Mouse (Mus musculus) intestine, embryonic 15.5 days (tissue): ENCODE data around the gene Sec22c. TPM values are rescaled to one million over a fixed set of nuclear protein-coding genes. Genes with fewer than 3 reads are reported as not detected.

ENCODE experiments used
- ATAC-seq: fragments of 200-750 bp; cut with Nextera tagmentation; 2 replicates; pipeline ENCODE4 v1.8.0; 2017; ENCODE audit warnings: moderate TSS enrichment, moderate library complexity
- H3K27ac ChIP-seq: fragments of 300-500 bp; sonication (generic); 2 replicates; pipeline ENCODE4 v1.5.1; 2015; ENCODE audit warnings: mild to moderate bottlenecking, inconsistent platforms
- H3K27me3 ChIP-seq: fragments of 300-500 bp; sonication (generic); replicated peaks from 2 replicates; pipeline ENCODE4 v1.6.1; 2015; ENCODE audit warnings: inconsistent platforms
- H3K36me3 ChIP-seq: fragments of 300-500 bp; sonication (generic); 2 replicates; pipeline ENCODE4 v1.6.1; 2015; ENCODE audit warnings: inconsistent platforms
- H3K4me1 ChIP-seq: fragments of 300-500 bp; sonication (generic); replicated peaks from 2 replicates; pipeline ENCODE4 v1.6.1; 2015; ENCODE audit warnings: inconsistent platforms
- H3K4me2 ChIP-seq: fragments of 300-500 bp; sonication (generic); replicated peaks from 2 replicates; pipeline ENCODE4 v1.6.1; 2015; ENCODE audit warnings: mild to moderate bottlenecking, inconsistent platforms
- H3K4me3 ChIP-seq: fragments of 300-500 bp; sonication (generic); replicated peaks from 2 replicates; pipeline ENCODE4 v1.5.1; 2015; ENCODE audit warnings: inconsistent platforms
- H3K9ac ChIP-seq: fragments of 300-500 bp; sonication (generic); 2 replicates; pipeline ENCODE4 v1.6.1; 2015; ENCODE audit warnings: inconsistent platforms
- H3K9me3 ChIP-seq: fragments of 300-500 bp; sonication (generic); 2 replicates; pipeline ENCODE4 v1.6.1; 2016; ENCODE audit warnings: inconsistent platforms
- WGBS: fragments of 180-500 bp; shearing (Covaris S2); methylation state at CpG from one replicate; pipeline ENCODE4 v1.1.7; 2015; 5-methylcytosine and 5-hydroxymethylcytosine counted together
- polyA plus RNA-seq: library from polyadenylated mRNA; unstranded; fragments of >200 nt; fragmentation: Nextera tagmentation; extraction: Ambion mirVana; gene quantifications from 2 replicates; pipeline ENCODE4 v1.2.1, GENCODE M21; 2015

The Sec22c gene
- polyA plus RNA-seq, 1 experiment from 2014 or later, result 14.5 TPM

GRCm38 (mm10) chr9:121666957-121667630 lies 38.2 kb downstream of the Sec22c start:
- peaks cover 27% of the 10 kb centered on the region; the same call in 1 of the 2 replicates for H3K27me3 ChIP-seq
- WGBS, result 71% methylated on average over 16 of the region's 16 CpGs
- ATAC-seq, result no peak

GRCm38 (mm10) chr9:121664104-121664503 lies 41.2 kb downstream of the Sec22c start:
- WGBS, result 85% methylated on average over 5 of the region's 5 CpGs
- H3K4me1 ChIP-seq, result peaks cover 11% of the 10 kb centered on the region
- H3K27ac ChIP-seq, result no peak overlapping the region
- H3K4me2 ChIP-seq, result no peak overlapping the region
- H3K9me3 ChIP-seq, result no peaks in the 10 kb centered on the region
- no peak overlapping the region for H3K9ac ChIP-seq
- H3K36me3 ChIP-seq, result no peaks in the 10 kb centered on the region
- no peak for ATAC-seq
- peaks cover 18% of the 10 kb centered on the region; the same call in 1 of the 2 replicates for H3K27me3 ChIP-seq
- H3K4me3 ChIP-seq, result no peak overlapping the region

More at GRCm38 (mm10) chr9:121666957-121667630, 38.2 kb downstream of the Sec22c start:
- no peak overlapping the region for H3K4me3 ChIP-seq
- no peaks in the 10 kb centered on the region for H3K36me3 ChIP-seq
- no peaks in the 10 kb centered on the region for H3K9me3 ChIP-seq
- H3K27ac ChIP-seq, result no peak overlapping the region
- H3K4me1 ChIP-seq, result peaks cover 29% of the 10 kb centered on the region
- H3K4me2 ChIP-seq, result no peak overlapping the region
- H3K9ac ChIP-seq, result no peak overlapping the region

GRCm38 (mm10) chr9:121663467-121663866 lies 41.8 kb downstream of the Sec22c start:
- Histone ChIP-seq H3K4me3 (no peak overlapping the region), H3K4me2 (no peak overlapping the region), H3K36me3 (no peaks in the 10 kb centered on the region), H3K27ac (no peak overlapping the region), H3K9ac (no peak overlapping the region), H3K27me3 (peaks cover 12% of the 10 kb centered on the region; the same call in 1 of the 2 replicates), H3K9me3 (no peaks in the 10 kb centered on the region), H3K4me1 (peaks cover 10% of the 10 kb centered on the region; the same call in 1 of the 2 replicates)
- ATAC-seq, result no peak
- WGBS, result 78% methylated on average over 6 of the region's 6 CpGs

GRCm38 (mm10) chr9:121659791-121660190 lies 45.5 kb downstream of the Sec22c start:
- Histone ChIP-seq H3K4me3 (no peak overlapping the region), H3K9ac (no peak overlapping the region), H3K9me3 (no peaks in the 10 kb centered on the region), H3K27ac (no peak overlapping the region), H3K27me3 (0 out of 2 replicates have a peak, but pooled peaks cover 3% of the 10 kb centered on the region), H3K4me1 (peaks cover 12% of the 10 kb centered on the region; the same call in 1 of the 2 replicates), H3K4me2 (no peak overlapping the region), H3K36me3 (no peaks in the 10 kb centered on the region)
- ATAC-seq, result no peak
- WGBS, result 74% methylated on average over 7 of the region's 7 CpGs

GRCm38 (mm10) chr9:121658248-121658647 lies 47.0 kb downstream of the Sec22c start:
- H3K9ac ChIP-seq, result no peak overlapping the region; the same call in 1 of the 2 replicates
- H3K4me2 ChIP-seq, result no peak overlapping the region
- peaks cover 12% of the 10 kb centered on the region; the same call in 1 of the 2 replicates for H3K4me1 ChIP-seq
- H3K9me3 ChIP-seq, result no peaks in the 10 kb centered on the region
- H3K27ac ChIP-seq, result peak overlapping the region; percentile 75; the same call in 1 of the 2 replicates
- WGBS, result 51% methylated on average over 7 of the region's 7 CpGs
- peak; percentile 61 for ATAC-seq
- H3K36me3 ChIP-seq, result no peaks in the 10 kb centered on the region
- H3K27me3 ChIP-seq, result 0 out of 2 replicates have a peak, but pooled peaks cover 3% of the 10 kb centered on the region
- no peak overlapping the region for H3K4me3 ChIP-seq

GRCm38 (mm10) chr9:121657143-121657542 lies 48.1 kb downstream of the Sec22c start:
- H3K9me3 ChIP-seq, result no peaks in the 10 kb centered on the region

GRCm38 (mm10) chr9:121656322-121656721 lies 49.0 kb downstream of the Sec22c start:
- Histone ChIP-seq H3K27me3 (0 out of 2 replicates have a peak, but pooled peaks cover 3% of the 10 kb centered on the region), H3K4me3 (no peak overlapping the region), H3K9me3 (no peaks in the 10 kb centered on the region), H3K9ac (no peak overlapping the region), H3K4me2 (no peak overlapping the region), H3K36me3 (no peaks in the 10 kb centered on the region), H3K27ac (no peak overlapping the region), H3K4me1 (peaks cover 14% of the 10 kb centered on the region; the same call in 1 of the 2 replicates)
- WGBS, result 69% methylated on average over 5 of the region's 5 CpGs
- peak; percentile 54 for ATAC-seq

More at GRCm38 (mm10) chr9:121657143-121657542, 48.1 kb downstream of the Sec22c start:
- Histone ChIP-seq H3K4me3 (no peak overlapping the region), H3K27ac (peak overlapping the region; percentile 75), H3K36me3 (no peaks in the 10 kb centered on the region), H3K27me3 (0 out of 2 replicates have a peak, but pooled peaks cover 3% of the 10 kb centered on the region), H3K4me1 (peaks cover 12% of the 10 kb centered on the region; the same call in 1 of the 2 replicates), H3K4me2 (peak overlapping the region; percentile 11; the same call in 1 of the 2 replicates), H3K9ac (no peak overlapping the region)
- peak; percentile 57 for ATAC-seq
- WGBS, result 35% methylated on average over 13 of the region's 13 CpGs

GRCm38 (mm10) chr9:121653668-121654067 lies 51.6 kb downstream of the Sec22c start:
- Histone ChIP-seq H3K4me2 (no peak overlapping the region), H3K4me1 (peaks cover 18% of the 10 kb centered on the region), H3K4me3 (no peak overlapping the region), H3K27ac (no peak overlapping the region), H3K36me3 (no peaks in the 10 kb centered on the region), H3K9ac (no peak overlapping the region), H3K27me3 (no peaks in the 10 kb centered on the region), H3K9me3 (no peaks in the 10 kb centered on the region)
- 89% methylated on average over 10 of the region's 10 CpGs for WGBS
- no peak for ATAC-seq

- ATAC-seq, result no peak
- 65% methylated on average over 7 of the region's 7 CpGs for WGBS
These were observed 58.3 kb downstream of the Sec22c start for GRCm38 (mm10) chr9:121647026-121647425.

GRCm38 (mm10) chr9:121644855-121645254 lies 60.4 kb downstream of the Sec22c start:
- WGBS, result 36% methylated on average over 3 of the region's 3 CpGs
- peaks cover 40% of the 10 kb centered on the region for H3K27me3 ChIP-seq
- H3K4me2 ChIP-seq, result peak overlapping the region; percentile 92
- ATAC-seq, result peak; percentile 44
- no peaks in the 10 kb centered on the region for H3K36me3 ChIP-seq
- H3K9ac ChIP-seq, result no peak overlapping the region
- peak overlapping the region; percentile 40; the same call in 1 of the 2 replicates for H3K27ac ChIP-seq
- H3K9me3 ChIP-seq, result no peaks in the 10 kb centered on the region
- peaks cover 35% of the 10 kb centered on the region for H3K4me1 ChIP-seq
- H3K4me3 ChIP-seq, result no peak overlapping the region

More at GRCm38 (mm10) chr9:121647026-121647425, 58.3 kb downstream of the Sec22c start:
- no peak overlapping the region for H3K4me2 ChIP-seq
- no peak overlapping the region for H3K9ac ChIP-seq
- no peaks in the 10 kb centered on the region for H3K9me3 ChIP-seq
- peaks cover 22% of the 10 kb centered on the region for H3K27me3 ChIP-seq
- no peaks in the 10 kb centered on the region for H3K36me3 ChIP-seq
- no peak overlapping the region for H3K27ac ChIP-seq
- peaks cover 34% of the 10 kb centered on the region for H3K4me1 ChIP-seq
- no peak overlapping the region for H3K4me3 ChIP-seq

GRCm38 (mm10) chr9:121642401-121643181 lies 62.7 kb downstream of the Sec22c start, which contains the start of gene Vipr1:
Vipr1 (plus strand) TSS chr9:121642716.
- H3K27me3 ChIP-seq, result peaks cover 40% of the 10 kb centered on the region
- H3K4me2 ChIP-seq, result peak within 1 kb of the TSS; percentile 92

GRCm38 (mm10) chr9:121642001-121642400 lies 63.3 kb downstream of the Sec22c start, which contains the start of gene Lyzl4:
Lyzl4 (minus strand) TSS chr9:121642096.
- H3K27ac ChIP-seq, result no peak within 1 kb of the TSS
- H3K27me3 ChIP-seq, result peaks cover 40% of the 10 kb centered on the region

More at GRCm38 (mm10) chr9:121642401-121643181, 62.7 kb downstream of the Sec22c start, which contains the start of gene Vipr1:
- peak; percentile 91 for ATAC-seq
- peaks cover 35% of the 10 kb centered on the region for H3K4me1 ChIP-seq
- H3K27ac ChIP-seq, result no peak within 1 kb of the TSS
- H3K36me3 ChIP-seq, result no peaks in the 10 kb centered on the region
- H3K9ac ChIP-seq, result peak within 1 kb of the TSS; percentile 59
- no peaks in the 10 kb centered on the region for H3K9me3 ChIP-seq
- H3K4me3 ChIP-seq, result peak within 1 kb of the TSS; percentile 53
- WGBS, result under 1% methylated on average over 79 of the region's 79 CpGs

More at GRCm38 (mm10) chr9:121642001-121642400, 63.3 kb downstream of the Sec22c start, which contains the start of gene Lyzl4:
- Histone ChIP-seq H3K36me3 (no peaks in the 10 kb centered on the region), H3K9ac (peak within 1 kb of the TSS; percentile 59), H3K9me3 (no peaks in the 10 kb centered on the region), H3K4me3 (peak within 1 kb of the TSS; percentile 53), H3K4me2 (peak within 1 kb of the TSS; percentile 92), H3K4me1 (peaks cover 34% of the 10 kb centered on the region)
- under 1% methylated on average over 26 of the region's 26 CpGs for WGBS
- ATAC-seq, result peak; percentile 74
